Mouse (Mus musculus) kidney, embryonic 15.5 days (tissue): Measurements from ENCODE around the gene Smim8. TPM values are rescaled to one million over a fixed set of nuclear protein-coding genes. Genes with fewer than 3 reads are reported as not detected.
"Not testable (repeated sequence)": the region's sequence is repeated elsewhere in the genome, so short reads cannot be mapped to it uniquely, and the experiment has no call there.

ENCODE experiments used
- ATAC-seq: fragments of 200-750 bp; cut with Nextera tagmentation; replicated peaks from 2 replicates; pipeline ENCODE4 v1.8.0; 2017; ENCODE audit warnings: moderate TSS enrichment; ENCODE audit not compliant: low FRiP score
- H3K27ac ChIP-seq: fragments of 300-500 bp; sonication (generic); 2 replicates; pipeline ENCODE4 v1.5.1; 2015; ENCODE audit warnings: mild to moderate bottlenecking, inconsistent platforms
- H3K27me3 ChIP-seq: fragments of 300-500 bp; sonication (generic); 2 replicates; pipeline ENCODE4 v1.6.1; 2015; ENCODE audit warnings: inconsistent platforms
- H3K36me3 ChIP-seq: fragments of 300-500 bp; sonication (generic); 2 replicates; pipeline ENCODE4 v1.6.1; 2015; ENCODE audit warnings: inconsistent platforms
- H3K4me1 ChIP-seq: fragments of 300-500 bp; sonication (generic); 2 replicates; pipeline ENCODE4 v1.6.1; 2015; ENCODE audit warnings: inconsistent platforms
- H3K4me2 ChIP-seq: fragments of 300-500 bp; sonication (generic); 2 replicates; pipeline ENCODE4 v1.6.1; 2015; ENCODE audit warnings: moderate library complexity, mild to moderate bottlenecking, inconsistent platforms
- H3K4me3 ChIP-seq: fragments of 300-500 bp; sonication (generic); replicated peaks from 2 replicates; pipeline ENCODE4 v1.5.1; 2015; ENCODE audit warnings: mild to moderate bottlenecking, inconsistent platforms
- H3K9ac ChIP-seq: fragments of 300-500 bp; sonication (generic); 2 replicates; pipeline ENCODE4 v1.6.1; 2015; ENCODE audit warnings: mild to moderate bottlenecking, inconsistent platforms
- H3K9me3 ChIP-seq: fragments of 300-500 bp; sonication (generic); replicated peaks from 2 replicates; pipeline ENCODE4 v1.6.1; 2016; ENCODE audit warnings: inconsistent platforms
- WGBS: fragments of 180-500 bp; shearing (Covaris S2); methylation state at CpG from one replicate; pipeline ENCODE4 v1.1.7; 2015; ENCODE audit warnings: mixed read lengths; 5-methylcytosine and 5-hydroxymethylcytosine counted together
- polyA plus RNA-seq: library from polyadenylated mRNA; unstranded; fragments of >200 nt; fragmentation: Nextera tagmentation; extraction: Ambion mirVana; gene quantifications from 2 replicates; pipeline ENCODE4 v1.2.1, GENCODE M21; 2015

Gene Smim8
- polyA plus RNA-seq, 1 experiment from 2014 or later, result 44.6 TPM

GRCm38 (mm10) chr4:34771652-34772371 lies 6.4 kb downstream of the Smim8 start:
- 11% methylated on average over 8 of the region's 8 CpGs for WGBS
- Histone ChIP-seq H3K4me2 (no peak overlapping the region), H3K4me1 (peaks cover 5% of the 10 kb centered on the region; the same call in 1 of the 2 replicates), H3K27ac (no peak overlapping the region), H3K4me3 (no peak overlapping the region), H3K9me3 (no peaks in the 10 kb centered on the region), H3K9ac (no peak overlapping the region), H3K27me3 (no peaks in the 10 kb centered on the region), H3K36me3 (peaks cover 28% of the 10 kb centered on the region; the same call in 1 of the 2 replicates)
- no peak for ATAC-seq

GRCm38 (mm10) chr4:34756163-34756562 lies 22.1 kb downstream of the Smim8 start, which contains the start of gene Gm136:
Gene Gm136, minus strand, starts transcription at chr4:34756263.
- no peak within 1 kb of the TSS for H3K4me3 ChIP-seq
- H3K4me2 ChIP-seq, result no peak within 1 kb of the TSS
- H3K36me3 ChIP-seq, result no peaks in the 10 kb centered on the region
- no peaks in the 10 kb centered on the region for H3K9me3 ChIP-seq
- no peak within 1 kb of the TSS for H3K9ac ChIP-seq
- no peaks in the 10 kb centered on the region for H3K4me1 ChIP-seq
- H3K27ac ChIP-seq, result no peak within 1 kb of the TSS
- 77% methylated on average over 1 of the region's 1 CpGs for WGBS
- H3K27me3 ChIP-seq, result no peaks in the 10 kb centered on the region
- no peak for ATAC-seq

- H3K36me3 ChIP-seq, result no peaks in the 10 kb centered on the region
- WGBS, result 39% methylated on average over 6 of the region's 6 CpGs
Observed at GRCm38 (mm10) chr4:34749236-34749635, 29.0 kb downstream of the Smim8 start.

GRCm38 (mm10) chr4:34734461-34734860 lies 43.8 kb downstream of the Smim8 start:
- Histone ChIP-seq H3K27ac (no peak overlapping the region), H3K4me3 (no peak overlapping the region), H3K4me1 (peaks cover 4% of the 10 kb centered on the region; the same call in 1 of the 2 replicates), H3K4me2 (no peak overlapping the region), H3K27me3 (no peaks in the 10 kb centered on the region; the same call in 1 of the 2 replicates), H3K9me3 (no peaks in the 10 kb centered on the region), H3K9ac (no peak overlapping the region), H3K36me3 (no peaks in the 10 kb centered on the region)
- ATAC-seq, result no peak
- WGBS, result 71% methylated on average over 3 of the region's 3 CpGs

More at GRCm38 (mm10) chr4:34749236-34749635, 29.0 kb downstream of the Smim8 start:
- Histone ChIP-seq H3K9ac (no peak overlapping the region), H3K4me2 (no peak overlapping the region), H3K4me3 (no peak overlapping the region), H3K4me1 (no peaks in the 10 kb centered on the region), H3K27ac (no peak overlapping the region), H3K27me3 (no peaks in the 10 kb centered on the region), H3K9me3 (no peaks in the 10 kb centered on the region)
- ATAC-seq, result no peak

GRCm38 (mm10) chr4:34733415-34733814 lies 44.8 kb downstream of the Smim8 start:
- H3K36me3 ChIP-seq, H3K4me2 ChIP-seq, H3K4me3 ChIP-seq, H3K4me1 ChIP-seq, H3K9me3 ChIP-seq, H3K27ac ChIP-seq, H3K9ac ChIP-seq, H3K27me3 ChIP-seq, ATAC-seq: not testable (repeated sequence)
- 43% methylated on average over 2 of the region's 2 CpGs for WGBS

GRCm38 (mm10) chr4:34729851-34730341 lies 48.3 kb downstream of the Smim8 start, which contains the start of gene Cfap206:
Gene Cfap206, minus strand, starts transcription at chr4:34730206.
- Histone ChIP-seq H3K4me3 (peak within 1 kb of the TSS; percentile 54), H3K27ac (no peak within 1 kb of the TSS), H3K4me1 (peaks cover 4% of the 10 kb centered on the region; the same call in 1 of the 2 replicates), H3K9ac (no peak within 1 kb of the TSS), H3K4me2 (peak within 1 kb of the TSS; percentile 78), H3K27me3 (no peaks in the 10 kb centered on the region; the same call in 1 of the 2 replicates), H3K36me3 (no peaks in the 10 kb centered on the region), H3K9me3 (no peaks in the 10 kb centered on the region)
- peak; percentile 98 for ATAC-seq
- WGBS, result under 1% methylated on average over 38 of the region's 38 CpGs

GRCm38 (mm10) chr4:34725710-34726109 lies 52.5 kb downstream of the Smim8 start:
- not testable (repeated sequence) for H3K36me3 ChIP-seq, H3K9ac ChIP-seq, H3K27ac ChIP-seq, H3K4me1 ChIP-seq, H3K9me3 ChIP-seq, H3K27me3 ChIP-seq, H3K4me2 ChIP-seq, H3K4me3 ChIP-seq, ATAC-seq
- WGBS, result 89% methylated on average over 3 of the region's 3 CpGs

GRCm38 (mm10) chr4:34724306-34724705 lies 53.9 kb downstream of the Smim8 start:
- H3K36me3 ChIP-seq, result no peaks in the 10 kb centered on the region
- H3K9ac ChIP-seq, result no peak overlapping the region
- peaks cover 2% of the 10 kb centered on the region; the same call in 1 of the 2 replicates for H3K9me3 ChIP-seq
- no peaks in the 10 kb centered on the region for H3K4me1 ChIP-seq
- 66% methylated on average over 4 of the region's 4 CpGs for WGBS
- H3K4me3 ChIP-seq, result no peak overlapping the region
- H3K4me2 ChIP-seq, result no peak overlapping the region
- no peak for ATAC-seq
- no peaks in the 10 kb centered on the region; the same call in 1 of the 2 replicates for H3K27me3 ChIP-seq
- H3K27ac ChIP-seq, result no peak overlapping the region

- no peaks in the 10 kb centered on the region for H3K27me3 ChIP-seq
- H3K9ac ChIP-seq, result no peak overlapping the region
- H3K9me3 ChIP-seq, result peaks cover 5% of the 10 kb centered on the region; the same call in 1 of the 2 replicates
- ATAC-seq, result no peak
- H3K36me3 ChIP-seq, result no peaks in the 10 kb centered on the region
- no peaks in the 10 kb centered on the region for H3K4me1 ChIP-seq
- no peak overlapping the region for H3K4me3 ChIP-seq
- no peak overlapping the region for H3K4me2 ChIP-seq
- 60% methylated on average over 4 of the region's 4 CpGs for WGBS
- no peak overlapping the region for H3K27ac ChIP-seq
Observed at GRCm38 (mm10) chr4:34723186-34723585, 55.0 kb downstream of the Smim8 start.

GRCm38 (mm10) chr4:34720127-34720895 lies 57.9 kb downstream of the Smim8 start:
- Histone ChIP-seq H3K9me3 (peaks cover 5% of the 10 kb centered on the region; the same call in 1 of the 2 replicates), H3K36me3 (no peaks in the 10 kb centered on the region), H3K4me3 (no peak overlapping the region), H3K4me1 (no peaks in the 10 kb centered on the region), H3K27ac (no peak overlapping the region), H3K9ac (no peak overlapping the region), H3K4me2 (no peak overlapping the region), H3K27me3 (no peaks in the 10 kb centered on the region)
- ATAC-seq, result no peak
- WGBS, result 90% methylated on average over 7 of the region's 7 CpGs

- Histone ChIP-seq H3K27ac (no peak overlapping the region), H3K27me3 (no peaks in the 10 kb centered on the region), H3K4me1 (no peaks in the 10 kb centered on the region), H3K9ac (no peak overlapping the region), H3K4me2 (no peak overlapping the region), H3K9me3 (peaks cover 5% of the 10 kb centered on the region; the same call in 1 of the 2 replicates), H3K36me3 (no peaks in the 10 kb centered on the region), H3K4me3 (no peak overlapping the region)
- no peak for ATAC-seq
- WGBS, result 96% methylated on average over 12 of the region's 12 CpGs
Observed at GRCm38 (mm10) chr4:34719421-34719820, 58.8 kb downstream of the Smim8 start.
